Mouse (Mus musculus) spleen, postnatal 10 days (tissue): ENCODE measurements at regions not wholly inside any gene's neighbourhood (a gene's known extent, or its start where the extent isn't known, plus 50 kb on each side); places are given as distances from the start of the nearest gene placed in this dataset.
"Not testable (repeated sequence)": the region's sequence is repeated elsewhere in the genome, so short reads cannot be mapped to it uniquely, and the experiment has no call there.

Experiments used
- DNase-seq, 2 experiments: peaks; one replicate each; pipeline ENCODE4 v3.0.0; 2021 to 2022; ENCODE audit warnings: low spot score in 2 of 2

DNA sequence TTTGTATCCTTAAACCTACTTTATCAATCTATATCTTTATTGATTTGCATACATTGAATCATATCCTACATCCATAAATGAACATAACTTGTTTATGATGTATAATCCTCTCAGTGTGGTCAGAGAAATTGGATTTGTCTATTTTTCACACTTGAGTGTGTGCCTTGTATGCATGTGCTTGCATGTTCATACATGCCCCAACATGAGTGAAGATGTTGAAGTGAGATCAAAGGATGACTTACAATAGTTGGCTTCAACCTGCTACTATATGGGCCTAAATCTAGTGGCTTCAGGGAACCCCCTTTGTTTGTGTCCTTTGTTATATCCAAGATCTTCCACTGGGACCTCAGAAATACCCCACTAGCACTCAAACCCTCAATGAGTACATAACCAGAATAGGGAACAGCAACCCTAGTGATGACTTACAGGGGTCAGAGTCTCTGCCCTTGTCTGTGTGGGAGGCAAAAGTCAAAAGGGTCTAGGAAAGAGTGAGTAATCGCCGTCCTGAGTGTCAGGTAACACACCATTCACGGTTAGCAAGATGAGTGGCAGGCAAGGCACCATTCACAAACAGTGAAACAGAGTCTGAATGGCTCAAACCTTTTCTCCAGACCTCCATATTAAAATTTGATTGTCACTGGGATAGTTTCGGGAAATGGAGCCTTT lies 236.3 kb downstream of the Lpin1 start:
- DNase-seq, result no peak

- no peak for DNase-seq
Measured at GRCm38 (mm10) chr12:16370061-16370460, 240.7 kb downstream of the Lpin1 start.

DNA sequence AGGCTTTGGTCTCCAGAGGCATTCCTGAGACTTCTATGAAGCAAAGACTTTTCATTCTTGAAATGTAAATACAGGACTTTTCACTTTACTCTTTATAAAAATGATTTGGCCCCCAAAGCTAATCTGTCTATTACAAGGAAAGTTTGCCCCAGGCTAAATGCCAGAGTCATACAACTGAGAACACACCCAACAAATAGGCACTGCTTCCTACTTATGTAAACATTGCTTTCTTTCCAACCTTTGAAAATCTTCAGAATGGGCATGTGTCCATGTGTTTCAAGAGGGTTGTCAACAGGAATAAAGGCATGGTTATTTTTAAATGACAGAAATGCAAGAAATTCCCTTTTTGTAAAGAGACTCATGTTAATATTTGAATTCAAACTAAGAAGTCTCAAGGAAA lies 248.4 kb downstream of the Lpin1 start:
- DNase-seq, result no peak

DNA sequence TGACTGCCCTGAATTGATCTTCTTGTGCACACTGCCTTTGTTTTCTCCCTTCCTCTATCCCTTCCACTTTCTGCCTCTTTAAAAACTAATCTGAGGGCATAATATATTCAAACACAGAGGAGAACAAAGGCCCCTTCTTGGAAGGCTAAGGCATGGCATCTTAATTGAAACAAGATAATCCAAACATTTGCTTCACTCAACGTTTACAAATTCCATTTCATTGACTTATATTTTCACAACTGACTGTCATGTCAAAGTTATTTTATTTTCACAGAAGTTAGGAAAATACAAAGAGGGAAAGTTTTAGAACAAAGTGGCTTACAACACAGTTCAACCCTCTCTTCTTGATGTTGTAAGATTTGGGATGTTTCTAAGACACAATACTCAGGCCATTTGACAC lies 251.9 kb downstream of the Lpin1 start:
- DNase-seq, result no peak

- no peak for DNase-seq
Measured at GRCm38 (mm10) chr12:16354711-16355110, 256.1 kb downstream of the Lpin1 start.

DNA sequence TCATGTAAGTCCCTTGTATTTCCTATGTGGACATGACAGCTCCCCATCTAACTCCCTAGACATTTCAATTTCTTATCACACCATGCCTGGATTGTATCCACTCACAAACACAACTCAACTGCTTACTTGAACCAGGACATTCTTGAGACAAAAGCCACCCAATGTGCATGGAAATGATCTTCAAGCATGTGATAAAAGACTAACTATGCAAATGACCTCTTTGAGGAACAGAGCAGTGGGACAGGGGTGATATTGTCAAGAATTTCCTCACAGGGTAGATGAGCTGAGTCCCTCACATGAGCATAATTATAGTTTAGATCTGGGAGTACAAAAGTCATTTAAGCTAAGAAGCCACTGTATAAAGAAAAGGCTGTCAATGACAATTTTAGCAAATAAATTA lies 259.0 kb downstream of the Lpin1 start:
- no peak for DNase-seq

GRCm38 (mm10) chr12:16349310-16349709 lies 261.5 kb downstream of the Lpin1 start:
- no peak for DNase-seq

DNA sequence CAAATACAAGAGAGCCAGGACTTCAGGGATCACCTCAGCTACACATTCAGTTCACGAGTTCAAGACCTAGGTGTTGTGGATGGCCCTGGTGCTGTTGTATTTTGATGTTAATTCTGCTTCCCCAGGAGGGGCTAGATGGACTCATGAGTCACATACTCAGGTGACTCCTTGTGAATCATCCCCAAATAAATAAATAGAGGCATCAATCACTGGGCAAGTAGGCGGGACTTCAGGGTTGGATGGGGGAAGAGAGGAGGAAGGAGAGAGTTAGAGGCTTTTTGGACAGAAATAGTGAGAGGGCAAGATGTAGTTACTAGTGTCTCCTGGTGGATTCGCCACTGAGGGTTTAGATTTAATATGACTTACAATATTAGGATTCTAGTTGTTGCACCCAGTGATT lies 266.7 kb downstream of the Lpin1 start:
- no peak for DNase-seq

DNA sequence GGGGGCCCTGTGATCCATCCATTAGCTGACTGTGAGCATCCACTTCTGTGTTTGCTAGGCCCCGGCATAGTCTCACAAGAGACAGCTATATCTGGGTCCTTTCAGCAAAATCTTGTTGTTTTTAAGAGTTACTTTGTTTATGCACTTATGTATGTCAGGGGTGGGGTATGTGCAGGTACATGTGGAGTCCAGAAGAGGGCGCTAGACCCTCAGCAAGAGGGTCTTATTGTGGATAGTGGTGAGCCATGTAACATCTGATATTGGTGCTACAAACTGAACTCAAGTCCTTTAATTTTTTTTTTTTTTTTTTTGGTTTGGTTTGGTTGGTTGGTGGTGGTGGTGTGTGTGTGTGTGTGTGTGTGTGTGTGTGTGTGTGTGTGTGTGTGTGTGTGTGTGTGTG lies 268.7 kb downstream of the Lpin1 start:
- DNase-seq, result not testable (repeated sequence)

GRCm38 (mm10) chr12:16331456-16331855 lies 279.3 kb downstream of the Lpin1 start:
- no peak for DNase-seq

DNA sequence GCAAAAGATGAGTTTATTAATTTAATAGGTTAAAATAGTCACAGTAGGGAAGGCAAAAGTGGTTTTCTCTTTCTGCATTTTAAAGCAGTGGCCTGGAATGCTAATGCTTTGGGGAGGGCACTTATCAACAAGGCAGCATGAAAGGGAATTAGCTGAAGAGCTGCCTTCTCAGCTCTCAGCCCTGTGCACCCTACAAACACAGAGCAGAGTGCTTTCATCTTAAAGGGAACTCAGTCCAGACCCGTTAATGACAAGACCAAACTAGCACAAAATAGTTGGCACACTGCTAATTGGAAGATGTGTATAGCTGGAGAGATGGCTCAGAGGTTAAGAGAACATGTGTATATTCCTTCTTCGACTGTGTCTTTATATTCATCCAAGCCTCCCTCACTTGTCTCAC lies 281.6 kb downstream of the Lpin1 start:
- no peak for DNase-seq

- DNase-seq, result no peak
Measured at GRCm38 (mm10) chr12:16320536-16321402, 290.0 kb downstream of the Lpin1 start.

GRCm38 (mm10) chr12:16308101-16308500 lies 302.7 kb downstream of the Lpin1 start:
- DNase-seq, result no peak

DNA sequence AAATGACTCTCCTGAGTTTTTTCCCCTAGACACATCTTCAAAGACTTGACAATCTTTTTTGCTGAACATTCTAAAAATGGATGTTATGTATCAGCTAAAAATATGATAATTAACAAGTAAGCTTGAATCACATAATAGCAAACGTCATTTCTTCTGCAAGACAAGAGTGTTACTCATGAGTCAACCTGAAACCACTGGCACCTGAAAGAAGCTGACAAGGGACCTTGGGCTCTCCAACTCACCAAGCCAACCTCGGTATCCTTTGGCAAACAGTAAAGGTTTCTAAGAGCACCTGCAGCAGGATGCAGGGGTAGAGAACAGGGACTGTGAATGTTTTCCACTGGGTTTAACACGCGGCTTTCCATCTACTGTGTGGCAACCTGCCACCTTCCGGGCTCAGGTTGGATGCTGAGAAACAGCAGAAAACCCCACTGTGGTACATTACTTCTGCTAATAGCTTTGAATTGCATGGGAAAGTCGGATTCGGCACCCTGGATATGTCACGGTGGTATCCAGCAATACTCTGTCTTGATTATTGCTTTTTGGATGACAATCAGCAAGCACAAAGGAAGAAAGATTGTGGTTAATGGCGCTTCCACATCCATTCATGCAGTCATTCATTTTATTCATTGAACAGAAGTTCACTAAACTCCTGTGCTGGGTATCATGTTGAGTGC lies 305.9 kb downstream of the Lpin1 start:
- DNase-seq, result no peak

DNA sequence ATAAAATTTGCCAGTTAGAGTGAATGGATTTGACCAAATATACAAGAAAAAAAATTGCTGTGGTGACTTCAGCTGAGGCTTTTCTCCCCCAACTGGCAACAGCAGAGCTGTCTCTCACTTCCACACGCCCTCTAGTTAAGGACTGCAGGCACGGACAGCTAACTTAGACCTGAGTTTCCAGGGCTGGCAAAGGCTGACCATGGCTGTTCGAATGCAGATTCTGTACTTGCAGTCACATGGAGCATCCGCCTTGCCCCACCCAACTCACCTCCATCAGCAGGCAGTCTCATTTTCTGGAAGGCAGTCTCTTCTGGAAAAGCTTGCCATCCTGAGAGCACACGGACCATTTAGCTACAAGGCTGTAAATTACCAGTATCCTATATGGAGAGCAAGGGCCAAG lies 325.7 kb downstream of the Lpin1 start:
- DNase-seq, result no peak

GRCm38 (mm10) chr12:16279146-16279545 lies 331.6 kb downstream of the Lpin1 start:
- DNase-seq, result no peak

GRCm38 (mm10) chr12:16277567-16278332 lies 333.0 kb downstream of the Lpin1 start:
- DNase-seq, result no peak

- no peak for DNase-seq
Measured at GRCm38 (mm10) chr12:16277144-16277543, 333.6 kb downstream of the Lpin1 start.

DNA sequence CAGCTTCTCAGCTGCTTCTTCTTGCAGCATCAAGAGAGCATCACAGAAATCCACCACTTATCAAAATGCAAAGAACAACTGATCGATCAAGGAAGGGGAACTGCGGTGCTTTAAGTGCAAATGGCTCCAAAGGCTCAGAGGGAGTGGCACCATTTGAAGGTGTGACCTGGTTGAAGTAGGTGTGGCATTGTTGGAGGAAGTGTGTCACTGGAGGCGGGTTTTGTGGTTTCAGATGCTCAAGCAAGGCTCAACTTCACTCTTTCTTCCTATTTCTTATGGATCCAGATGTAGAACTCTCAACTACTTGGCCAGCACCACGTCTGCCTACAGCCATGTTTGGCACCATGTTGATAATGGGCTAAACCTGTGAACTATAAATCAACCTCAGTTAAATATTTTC lies 334.5 kb downstream of the Lpin1 start:
- DNase-seq, result no peak

DNA sequence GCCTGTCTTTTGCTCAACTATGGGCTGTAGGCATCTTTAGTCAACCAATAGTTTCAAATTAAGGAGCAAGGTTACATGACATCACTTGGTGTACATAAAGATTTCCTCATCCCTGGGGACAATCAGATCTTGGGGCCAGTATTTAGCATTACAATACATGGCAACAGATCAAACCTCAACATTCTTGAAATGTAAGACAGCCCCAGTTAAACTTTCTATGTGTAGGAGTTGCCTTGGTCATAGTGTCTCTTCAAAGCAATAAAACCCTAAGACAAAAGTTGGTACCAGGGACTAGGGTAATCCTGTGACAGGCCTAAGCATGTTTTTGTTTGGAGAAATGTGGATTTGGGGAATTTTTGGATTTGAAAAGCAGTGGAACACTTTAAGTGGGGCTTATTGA lies 338.3 kb downstream of the Lpin1 start:
- no peak for DNase-seq

- DNase-seq, result no peak
Measured at GRCm38 (mm10) chr12:16270876-16271275, 339.9 kb downstream of the Lpin1 start.

DNA sequence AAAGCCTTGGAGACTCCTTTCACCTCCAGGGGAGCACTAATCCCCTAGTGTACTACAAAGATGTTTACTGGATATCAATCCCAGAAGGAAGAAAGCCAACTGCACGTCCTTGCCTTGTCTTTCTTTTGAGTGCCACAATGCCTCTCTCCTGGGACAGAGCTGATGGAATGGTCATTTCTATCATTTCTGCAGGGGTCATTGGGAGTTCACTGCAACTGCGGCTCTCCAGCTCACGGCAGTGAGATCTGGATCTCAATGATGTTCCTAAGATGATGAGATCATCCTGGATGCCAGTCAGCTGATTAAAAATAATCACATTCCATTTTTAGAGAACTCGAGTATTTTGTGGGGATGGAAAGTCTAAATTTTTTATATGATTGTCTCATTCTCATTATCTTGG lies 341.1 kb downstream of the Lpin1 start:
- no peak for DNase-seq
